Mouse (Mus musculus): Measurements from ENCODE around the gene Pard3. TPM values are rescaled to one million over a fixed set of nuclear protein-coding genes. Genes with fewer than 3 reads are reported as not detected.

Gene Pard3
- polyA plus RNA-seq, 3 experiments from 2014 or later, result not detected

DNA sequence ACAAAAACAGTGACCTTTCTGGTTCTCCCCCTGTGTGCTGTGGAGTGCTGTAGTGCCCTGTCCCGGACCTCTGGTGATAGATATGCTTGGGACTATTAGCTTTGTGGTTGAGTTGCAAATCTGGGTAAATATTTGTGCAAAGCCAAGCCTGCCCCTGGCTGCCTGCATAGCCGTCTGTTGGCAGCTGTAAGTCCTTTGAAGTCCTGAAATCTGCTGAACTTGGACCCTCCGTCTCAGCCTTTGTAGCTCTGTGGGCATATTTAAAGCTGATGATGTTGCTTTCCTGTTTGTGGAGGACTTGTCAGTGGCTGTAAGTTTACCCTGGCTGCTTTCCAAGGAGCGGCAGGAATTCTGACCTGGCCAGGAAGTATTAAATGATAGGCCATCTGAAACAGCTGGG is 120.3 kb downstream of the Pard3 start:
- ATAC-seq, result no peak

DNA sequence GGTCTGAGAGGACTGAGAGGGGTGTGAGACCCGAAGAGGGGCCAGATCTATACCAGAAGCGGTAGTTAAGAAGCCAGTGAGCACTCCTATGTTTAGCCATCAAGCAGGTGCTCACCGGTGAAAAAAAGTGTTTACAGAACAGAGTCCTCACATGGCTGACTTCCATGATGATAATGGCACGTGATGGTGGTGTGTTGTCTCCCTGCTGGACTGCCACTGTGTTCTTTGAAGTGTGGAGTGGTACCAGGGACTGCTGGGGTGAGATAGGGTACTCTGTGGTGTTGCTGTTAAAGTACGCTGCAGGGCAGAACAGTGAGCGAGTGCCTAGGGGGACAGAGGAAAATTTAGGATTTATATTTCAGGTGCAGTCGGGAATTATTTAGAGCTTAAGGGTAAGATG is 122.2 kb downstream of the Pard3 start:
- no peak for ATAC-seq

DNA sequence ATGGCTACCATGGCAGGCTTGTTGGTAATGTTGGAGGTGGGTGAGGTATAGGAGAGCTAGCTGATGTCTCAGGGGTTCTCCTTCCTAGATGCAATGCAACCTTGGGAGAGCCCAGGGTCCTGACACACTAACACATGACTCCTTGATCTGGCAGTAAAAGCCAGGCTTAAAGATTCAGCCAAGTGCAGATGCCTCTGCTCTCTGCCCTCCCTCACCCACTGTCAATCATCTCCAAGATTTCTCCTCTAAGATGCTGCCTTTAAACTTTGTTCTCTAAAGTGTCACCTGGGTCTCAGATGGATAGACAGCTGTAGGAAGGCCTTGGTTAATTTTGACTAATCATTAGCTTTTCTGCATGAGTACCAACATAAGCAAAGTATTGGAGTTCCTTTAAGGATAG is 125.0 kb downstream of the Pard3 start:
- ATAC-seq, result no peak

DNA sequence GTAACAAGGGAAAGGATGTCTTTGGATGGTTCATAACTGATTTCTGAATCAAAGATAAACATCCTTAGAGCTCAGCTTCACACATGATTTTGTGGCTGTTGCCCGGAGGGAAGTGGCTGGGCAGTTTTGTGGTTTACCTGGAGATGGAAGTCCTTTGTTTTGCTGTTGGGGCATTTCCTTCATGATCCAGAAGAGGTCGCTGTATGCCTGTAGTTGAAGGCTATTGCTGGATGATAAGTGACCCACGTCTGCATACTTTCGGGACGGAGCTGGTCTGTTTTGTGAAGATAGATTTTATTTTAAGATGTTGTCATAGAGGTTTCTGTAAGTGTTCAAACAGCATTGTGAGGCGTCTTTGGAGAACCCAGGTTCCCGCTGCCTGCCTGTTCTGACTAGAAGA is 126.7 kb downstream of the Pard3 start:
- no peak for ATAC-seq

DNA sequence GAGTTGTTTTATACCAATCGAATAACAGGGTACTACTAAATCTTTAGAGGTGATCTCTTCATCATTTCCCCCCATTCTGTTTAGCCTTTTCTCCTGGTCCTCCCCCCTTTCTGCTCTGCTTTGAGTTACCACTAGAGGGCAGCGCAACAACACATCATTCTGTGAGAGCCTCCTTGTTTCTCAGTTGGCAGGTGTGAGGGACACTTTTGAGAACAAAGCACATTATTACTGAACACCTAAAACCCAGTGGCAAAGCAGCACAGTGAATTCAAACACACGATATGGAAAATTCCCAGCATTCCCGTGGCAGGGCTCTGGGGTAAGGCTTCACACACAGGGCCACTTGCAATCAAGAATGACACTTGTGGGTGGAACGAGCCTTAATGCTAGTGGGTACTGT is 127.7 kb downstream of the Pard3 start:
- ATAC-seq, result no peak

DNA sequence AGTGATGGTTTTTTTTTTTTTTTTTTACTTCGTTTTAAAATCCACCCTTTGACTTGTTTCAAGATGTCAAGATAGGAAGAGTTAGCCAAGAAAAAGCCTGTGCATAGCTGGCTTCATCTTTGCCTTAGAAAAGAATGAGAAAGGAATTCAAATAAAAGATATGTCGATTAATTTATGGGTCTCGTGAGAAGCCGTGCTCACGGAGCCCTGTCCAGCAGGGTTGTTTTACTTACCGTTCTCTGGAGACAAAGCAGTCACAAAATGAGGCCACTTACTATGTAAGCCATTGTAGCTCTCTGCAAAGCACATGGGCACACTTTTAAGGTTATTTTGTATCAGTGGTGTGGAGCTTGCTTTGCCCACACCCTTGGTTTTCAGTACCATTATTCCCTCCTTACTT is 128.1 kb downstream of the Pard3 start:
- ATAC-seq, result no peak

DNA sequence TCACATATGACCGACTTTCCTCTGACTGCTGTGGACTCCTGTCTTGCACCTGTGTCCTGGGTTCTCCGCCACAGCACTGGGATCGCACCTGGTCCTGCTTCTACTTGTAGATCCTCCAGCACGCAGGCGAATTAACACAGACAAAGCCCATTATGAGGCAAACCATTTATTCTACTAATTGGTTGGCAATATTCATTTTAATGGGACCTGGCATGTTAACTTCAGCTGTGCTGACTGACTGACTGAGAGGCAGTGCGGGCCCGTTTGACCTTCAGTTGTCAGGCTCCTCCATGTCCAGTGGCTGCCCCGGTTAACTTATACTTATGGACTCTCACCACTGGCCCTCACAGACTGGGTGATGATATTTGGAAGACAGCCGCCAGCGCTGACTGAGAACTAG is 128.6 kb downstream of the Pard3 start:
- ATAC-seq, result no peak

DNA sequence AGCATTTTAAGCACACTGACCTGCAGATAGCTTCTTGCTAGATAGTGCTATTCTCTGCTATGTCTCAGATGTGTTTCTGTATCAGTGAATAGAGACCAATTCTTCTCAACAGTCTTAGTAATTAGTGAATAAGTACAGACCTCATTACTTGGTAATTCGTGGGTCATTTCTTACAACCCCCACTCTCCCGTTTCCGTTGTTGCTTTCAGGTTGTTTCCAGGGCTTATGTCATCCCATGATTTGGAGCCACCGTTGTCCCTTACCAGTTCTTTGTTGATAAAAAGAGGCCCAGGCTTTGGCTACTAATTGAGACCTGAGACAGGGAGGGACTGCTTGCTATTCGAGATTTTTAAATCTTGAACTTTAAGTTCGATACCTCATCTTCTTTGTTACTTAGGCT is 129.7 kb downstream of the Pard3 start:
- no peak for ATAC-seq

DNA sequence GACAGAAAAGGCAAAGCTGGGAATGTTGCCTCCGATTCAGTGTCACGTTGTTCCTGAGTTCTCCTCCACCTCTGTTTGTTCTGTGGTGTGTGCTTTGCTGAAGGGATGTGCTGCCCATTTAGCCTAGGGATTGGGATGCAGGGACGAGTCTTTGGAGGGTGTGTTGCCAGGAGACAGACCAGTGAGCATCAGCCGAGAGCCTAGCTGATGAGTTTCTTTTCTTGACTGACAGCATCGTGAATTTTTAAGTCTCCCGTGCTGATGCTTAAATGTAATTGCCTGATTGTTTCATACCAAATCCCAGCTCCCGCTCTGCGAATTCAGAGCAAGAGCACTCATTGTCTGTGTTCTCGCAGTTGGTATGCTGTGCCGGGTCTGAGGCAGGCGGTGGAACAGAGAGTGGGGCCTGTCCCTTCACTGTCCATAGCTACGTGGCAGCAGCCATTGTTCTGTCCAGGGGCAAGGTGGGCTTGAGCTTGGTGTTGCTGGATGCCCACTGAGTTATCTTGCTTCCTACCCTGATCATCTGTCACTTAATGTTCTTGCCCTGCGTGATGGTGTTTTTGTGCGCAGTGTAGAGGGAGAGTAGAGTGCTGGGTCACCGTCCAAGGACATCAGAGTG is 131.2 kb downstream of the Pard3 start:
- no peak for ATAC-seq

DNA sequence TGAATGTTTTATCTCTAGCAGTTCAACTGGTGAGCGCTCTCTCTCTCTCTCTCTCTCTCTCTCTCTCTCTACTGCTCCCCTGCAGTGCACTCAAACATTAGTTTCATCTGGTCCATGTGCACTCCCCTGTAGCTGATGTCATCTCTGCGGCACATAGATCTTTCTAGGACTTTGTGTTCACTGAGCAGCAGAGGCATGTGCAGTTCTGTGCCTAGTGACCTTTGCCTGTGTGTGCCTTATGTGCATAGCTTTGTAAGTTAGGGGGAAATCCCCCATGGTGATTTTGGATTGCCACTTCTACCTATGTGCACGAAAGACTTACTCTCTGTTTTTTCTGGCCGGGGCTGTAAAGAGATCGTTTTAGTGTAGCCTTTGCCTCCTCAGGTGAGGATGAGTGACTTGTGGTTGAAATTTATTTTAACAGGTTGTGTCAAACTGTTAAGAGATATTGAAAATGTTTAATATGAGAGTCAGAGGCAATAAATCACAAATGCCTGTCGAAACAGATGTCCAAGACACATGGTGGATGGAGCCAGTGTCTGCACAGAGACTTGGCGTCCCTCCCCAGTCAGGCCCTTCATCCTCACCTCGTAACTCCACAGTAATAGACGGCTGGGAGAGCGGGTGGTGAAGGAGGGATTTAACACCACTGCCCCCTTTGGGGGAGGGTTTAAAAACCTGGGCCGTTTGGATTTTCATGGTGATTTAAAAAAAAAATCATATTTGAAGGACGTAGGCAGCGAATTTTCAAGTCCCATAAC is 133.0 kb downstream of the Pard3 start:
- no peak for ATAC-seq

DNA sequence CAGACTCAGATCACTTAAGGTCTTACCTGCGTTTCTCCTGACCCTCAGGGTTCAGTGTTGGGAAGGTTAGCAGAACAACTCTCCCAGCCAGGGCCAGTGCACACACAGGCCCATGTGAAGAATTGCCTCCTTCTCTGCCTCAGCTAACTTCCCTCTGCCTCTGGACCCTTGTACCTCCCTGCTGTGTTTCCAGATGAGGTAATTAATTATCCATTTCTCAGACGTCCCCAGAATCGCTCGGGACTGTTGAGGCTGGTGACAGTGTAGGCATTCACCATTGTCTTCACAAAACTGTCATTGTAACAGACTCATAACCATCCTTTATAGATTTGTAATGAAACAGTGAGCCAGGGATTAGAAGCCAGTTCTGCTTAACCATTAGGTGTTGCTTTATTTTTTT is 143.8 kb downstream of the Pard3 start:
- no peak for ATAC-seq

DNA sequence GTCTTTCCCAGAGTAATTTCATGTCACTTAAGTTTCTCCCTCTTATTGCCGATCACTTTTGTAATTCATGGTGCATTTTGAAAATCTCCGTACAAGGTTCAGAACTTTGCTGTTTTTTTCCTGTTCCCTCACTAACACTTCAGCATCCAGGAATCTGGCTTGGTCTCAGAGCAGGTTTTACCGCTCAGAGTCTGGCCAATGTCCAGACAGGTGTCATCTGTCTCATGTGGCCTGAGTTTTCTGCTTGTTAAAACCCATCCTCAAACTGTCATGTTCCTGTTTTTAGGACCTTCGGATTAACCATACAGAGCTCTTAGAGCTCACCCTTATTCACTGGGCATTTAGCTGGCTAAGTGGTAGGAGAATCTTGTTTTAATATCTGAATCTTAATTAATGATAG is 146.9 kb downstream of the Pard3 start:
- ATAC-seq, result no peak

DNA sequence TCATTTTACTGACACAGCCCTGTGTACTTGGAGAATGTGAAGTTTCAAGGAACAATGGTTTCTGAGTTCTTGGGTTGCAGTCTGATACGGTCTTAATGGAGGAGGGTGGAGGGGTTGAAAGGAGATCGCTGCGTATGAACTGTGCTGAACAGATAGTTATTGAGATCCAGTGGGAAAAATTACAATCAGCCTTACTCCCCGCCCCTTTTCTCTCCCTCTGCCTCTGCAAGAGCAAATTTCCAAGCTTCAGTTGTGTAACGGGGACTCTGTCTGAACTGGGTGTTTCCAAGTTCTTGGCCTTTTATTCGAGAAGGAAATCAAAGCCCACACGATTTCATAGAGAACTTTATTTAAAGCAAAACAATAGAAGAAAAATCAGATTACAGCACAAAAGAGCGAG is 150.6 kb downstream of the Pard3 start:
- no peak for ATAC-seq

DNA sequence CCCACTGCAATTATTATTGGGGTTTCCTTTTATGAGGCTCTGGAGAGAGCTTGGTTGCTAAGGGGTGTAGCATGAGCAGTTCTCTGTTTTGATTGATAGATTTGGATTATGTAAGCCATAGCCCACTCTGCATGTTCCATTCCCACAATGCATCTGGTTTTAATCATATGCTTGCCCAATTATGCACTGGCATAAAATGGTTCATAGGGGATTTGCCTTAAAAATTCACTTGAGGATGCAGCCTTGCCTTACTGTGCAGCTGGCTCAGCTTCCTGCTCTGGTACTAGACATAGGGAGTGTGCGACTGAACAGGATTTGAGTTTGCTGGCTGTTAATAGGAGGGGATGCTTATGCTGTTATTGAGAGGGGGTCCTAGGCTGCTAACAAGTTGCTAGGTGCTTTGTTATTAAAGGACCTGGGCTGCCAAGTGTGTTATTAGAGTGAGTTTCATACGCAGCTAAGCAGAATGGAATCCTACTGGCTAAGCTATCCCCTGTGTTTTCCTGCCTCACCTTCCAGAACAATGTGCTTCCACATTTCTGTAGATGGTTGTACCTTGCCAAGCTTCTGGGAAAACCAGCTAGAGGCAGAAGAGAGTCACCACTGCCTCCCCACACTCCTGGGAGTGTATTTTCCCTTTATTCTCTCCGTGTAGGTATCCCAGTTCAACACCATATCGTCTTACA is 151.2 kb downstream of the Pard3 start:
- no peak for ATAC-seq

DNA sequence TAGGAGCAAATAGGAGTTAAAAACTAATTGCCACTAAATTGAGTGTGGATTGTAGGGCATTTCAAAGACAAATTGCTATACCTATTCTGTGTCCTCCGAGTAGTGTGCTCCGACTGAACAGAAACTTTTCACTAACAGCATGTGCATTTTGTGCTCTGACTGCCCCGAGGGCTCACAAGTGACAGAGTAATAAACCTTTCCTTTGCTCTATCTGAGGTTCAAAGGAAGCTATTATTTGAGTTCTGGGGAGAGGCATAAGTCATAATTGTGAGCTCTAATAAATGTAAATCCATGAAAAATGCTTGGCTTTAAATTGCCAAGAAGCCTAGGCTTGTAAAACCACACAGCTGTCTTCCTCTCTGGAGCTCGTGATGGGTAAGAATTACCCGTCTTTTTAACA is 156.5 kb downstream of the Pard3 start:
- ATAC-seq, result no peak

DNA sequence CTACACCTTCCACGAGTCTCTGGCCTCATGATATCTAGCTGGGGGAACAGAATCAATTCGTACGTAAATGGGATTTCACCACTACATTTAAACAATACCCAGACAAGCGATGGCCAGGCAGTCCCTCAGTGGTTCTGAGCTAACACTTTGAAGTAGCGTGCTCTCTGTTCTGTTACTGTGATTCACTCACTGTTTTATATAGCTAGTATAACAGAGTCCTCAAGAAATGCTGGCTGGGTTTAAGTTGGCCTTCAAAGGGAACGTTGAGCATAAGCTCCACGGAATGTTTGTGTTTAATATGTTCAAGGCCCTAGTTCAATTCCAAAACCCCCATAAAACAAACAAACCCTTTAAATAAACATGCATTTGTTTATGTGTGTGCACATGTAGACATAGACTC is 156.9 kb downstream of the Pard3 start:
- ATAC-seq, result no peak

DNA sequence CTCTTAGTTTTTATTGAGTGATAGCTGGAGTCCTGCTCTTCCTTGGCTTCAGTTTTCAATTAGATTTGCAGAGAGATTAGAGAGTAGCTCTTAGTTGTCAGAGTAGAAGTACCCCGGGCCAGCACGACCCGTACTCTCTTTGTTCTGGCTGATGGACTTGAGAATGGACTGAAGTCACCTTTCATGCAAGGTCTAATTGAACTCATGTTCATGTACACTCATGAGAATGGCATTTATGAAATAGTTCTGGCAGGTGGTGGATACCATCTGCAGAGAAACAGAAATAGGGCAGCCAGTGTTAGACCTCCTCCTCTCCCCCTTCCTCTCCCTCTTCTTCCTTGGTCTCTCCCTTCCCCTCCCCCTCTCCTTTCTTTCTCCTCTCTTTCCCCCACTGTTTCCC is 158.7 kb downstream of the Pard3 start:
- ATAC-seq, result no peak

DNA sequence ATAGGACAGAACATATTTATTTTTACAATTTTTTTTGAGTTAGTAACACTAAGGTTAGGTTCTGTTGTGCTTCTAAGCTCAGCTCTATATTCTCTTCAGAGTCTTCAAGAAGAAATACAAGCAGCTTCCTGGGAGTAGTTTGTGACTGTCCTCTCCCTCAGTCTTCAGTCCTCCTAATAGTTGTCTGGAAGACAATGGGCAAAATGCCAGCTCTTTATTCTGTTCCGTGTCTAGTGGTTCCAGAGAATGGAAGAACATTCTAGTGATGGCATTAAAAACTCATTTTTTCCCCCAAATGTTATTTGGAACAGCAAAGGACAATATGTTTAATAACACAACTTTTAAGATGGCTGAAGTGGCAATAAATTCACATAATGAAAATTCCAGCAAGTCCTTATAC is 163.3 kb downstream of the Pard3 start:
- no peak for ATAC-seq

DNA sequence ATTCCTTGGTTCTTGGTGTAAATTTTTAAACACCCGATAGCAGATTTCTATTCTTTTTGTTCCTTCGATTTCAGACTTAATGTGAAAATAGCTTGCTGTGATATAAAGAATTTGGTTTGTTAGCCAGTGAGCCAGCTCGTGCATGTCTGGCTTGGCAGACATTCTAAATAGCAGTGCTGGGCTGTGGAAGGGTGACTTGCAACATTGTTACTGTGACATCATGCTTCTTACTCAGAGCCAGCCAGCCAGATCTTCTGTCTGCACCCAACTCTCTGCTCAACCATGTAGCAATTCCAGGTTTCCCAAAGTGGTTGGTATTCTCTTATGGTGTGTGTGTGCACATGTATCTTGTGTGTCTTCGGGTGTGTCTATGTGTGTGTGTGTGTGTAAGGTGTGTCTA is 163.7 kb downstream of the Pard3 start:
- no peak for ATAC-seq

DNA sequence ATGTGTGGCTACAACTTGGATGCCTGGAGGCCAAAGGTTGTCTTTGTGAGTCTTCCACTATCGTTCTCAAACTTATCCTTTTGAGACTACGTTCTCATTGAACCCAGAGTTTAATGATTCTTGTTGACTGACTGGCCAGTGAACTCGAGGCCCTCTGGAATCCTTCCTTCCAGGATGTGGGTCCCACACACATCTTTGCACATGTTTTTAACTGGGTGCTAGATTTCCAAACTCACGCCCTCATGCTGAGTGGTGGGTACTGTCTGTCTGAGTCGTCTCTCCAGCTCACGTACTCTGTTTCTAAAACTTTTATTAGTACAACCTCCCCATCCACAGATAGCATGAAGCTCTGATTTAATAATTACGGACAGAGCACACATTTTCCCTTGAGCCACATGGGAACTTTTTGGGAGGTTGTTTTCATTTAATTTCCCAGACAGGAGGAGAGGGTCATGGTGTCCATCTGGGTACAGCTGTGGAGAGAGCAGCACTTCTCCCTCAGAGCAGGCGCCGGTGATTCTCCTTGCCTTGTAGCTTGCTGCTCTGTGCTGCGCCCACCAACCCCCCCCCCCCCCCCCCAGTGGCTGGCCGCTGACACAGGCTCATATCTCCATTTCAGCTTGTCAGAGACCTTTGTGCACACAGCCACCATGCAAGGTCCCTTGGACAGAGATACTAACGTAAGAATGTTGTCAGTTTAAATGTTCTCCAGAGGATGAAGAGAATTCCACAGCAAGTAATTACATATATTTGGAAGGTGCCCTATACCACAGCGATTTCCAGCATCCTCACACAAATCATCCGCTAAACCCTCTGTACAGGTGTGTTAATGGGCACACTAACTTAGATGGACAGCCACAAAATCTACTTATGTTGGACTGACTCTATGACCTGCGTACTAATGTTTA is 165.9 kb downstream of the Pard3 start:
- ATAC-seq, result no peak

DNA sequence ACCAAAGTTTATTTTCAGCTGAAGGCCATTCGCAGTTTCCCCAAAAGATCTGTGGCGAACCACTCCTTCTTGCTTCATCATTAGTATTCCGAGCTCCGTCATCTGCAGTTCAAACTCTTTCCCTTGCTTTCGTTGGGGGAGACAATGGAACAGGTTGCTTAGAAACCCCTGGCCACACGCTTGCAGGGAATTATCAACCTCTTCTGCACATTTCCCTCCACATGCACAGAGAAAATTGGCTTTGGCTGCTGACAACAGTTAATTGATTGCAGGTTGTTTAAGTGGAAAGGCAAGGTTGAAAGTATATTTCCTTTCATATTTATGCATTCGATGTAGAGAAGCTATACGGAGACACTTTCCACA is 166.5 kb downstream of the Pard3 start:
- ATAC-seq, result no peak

DNA sequence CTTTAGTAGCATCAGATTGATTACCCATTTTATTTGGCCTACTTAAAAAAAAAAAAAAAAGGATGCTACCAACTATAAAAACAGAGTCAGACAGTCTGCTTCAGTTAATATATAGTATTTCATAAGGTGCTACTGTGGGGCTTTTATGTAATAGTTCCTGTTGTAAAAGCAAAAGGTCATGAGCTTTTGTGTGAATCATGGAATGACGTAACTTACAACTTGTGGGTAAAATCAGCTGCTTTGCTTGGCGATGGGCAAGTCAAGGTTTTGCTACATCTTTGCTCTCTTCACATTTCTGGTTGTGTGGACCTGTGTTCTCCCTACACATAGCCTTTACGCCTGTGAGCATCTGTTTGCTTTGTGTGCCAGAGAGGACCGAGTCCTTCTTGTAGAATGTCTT is 179.7 kb downstream of the Pard3 start:
- no peak for ATAC-seq

DNA sequence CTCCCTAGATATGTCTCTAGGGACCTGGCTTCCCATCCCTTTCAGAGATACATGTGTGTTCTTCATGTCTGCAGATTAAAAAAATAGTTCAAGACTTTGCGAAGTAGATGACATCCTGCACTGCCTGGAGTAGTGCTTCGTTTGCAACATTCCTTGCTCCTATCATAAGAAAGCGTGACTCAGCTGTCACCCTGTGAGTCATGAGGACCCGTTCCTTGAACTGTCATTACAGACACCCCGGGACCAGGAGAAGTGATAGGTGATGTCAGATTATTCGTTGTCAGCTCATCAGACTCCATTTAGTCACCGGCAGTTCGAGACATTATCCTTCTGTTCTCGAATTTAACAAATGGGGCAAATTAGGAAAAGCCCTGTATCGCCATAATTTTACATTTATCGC is 180.1 kb downstream of the Pard3 start:
- no peak for ATAC-seq
